Mouse (Mus musculus): ENCODE results near the gene Obsl1. TPM values are rescaled to one million over a fixed set of nuclear protein-coding genes. Genes with fewer than 3 reads are reported as not detected.
A peak's percentile ranks its signal among the peaks of the same experiment; 100 is the strongest.

Gene Obsl1
- total and polyA plus RNA-seq, 2 experiments from 2014 or later = 23.9 to 52.4 TPM

DNA sequence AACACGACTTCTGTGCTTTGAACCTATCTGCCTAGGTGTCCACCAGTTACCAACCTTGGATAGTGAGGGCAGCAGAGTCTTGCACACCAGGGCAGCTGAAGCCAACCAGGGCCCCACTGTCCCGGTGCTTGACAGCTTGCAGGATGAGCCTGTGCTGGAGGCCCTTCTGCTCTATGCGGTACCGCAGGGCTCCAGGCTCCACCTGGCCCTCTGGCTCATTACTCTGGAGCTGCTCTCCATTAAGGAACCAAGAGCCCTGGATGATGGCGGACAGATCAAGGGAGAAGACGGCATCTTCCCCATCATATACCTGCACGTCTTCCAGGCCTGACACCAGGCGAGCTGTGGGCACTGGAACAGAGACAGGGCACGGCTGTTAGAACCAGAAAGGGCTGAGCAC is 4.3 kb downstream of the Obsl1 start:
- Histone ChIP-seq H3K9me3 (ENCODE audit: low read length) (no peaks in the 10 kb centered on the region), H3K4me3 (ENCODE audit: low read length) (no peak overlapping the region), H3K9ac (replicated peaks; ENCODE audit: low read length) (no peak overlapping the region), H3K27me3 (ENCODE audit: insufficient read depth, low read length) (no peaks in the 10 kb centered on the region), H3K4me2 (ENCODE audit: low read depth, low read length) (no peak overlapping the region), H3K4me1 (ENCODE audit: insufficient read depth, low read length) (0 out of 2 replicates have a peak, but pooled peaks cover 11% of the 10 kb centered on the region), H3K27ac (no peak overlapping the region), H3K36me3 (ENCODE audit: insufficient read depth, low read length) (peaks cover 18% of the 10 kb centered on the region; the same call in 1 of the 2 replicates)
- DNase-seq (ENCODE audit: low spot score) (no peak), ATAC-seq (no peak)
- WGBS = 96% methylated on average over 9 of the region's 9 CpGs
- TF ChIP-seq CTCF (IDR thresholded peaks at IDR 0.05; ENCODE audit: low read depth) = no peak

DNA sequence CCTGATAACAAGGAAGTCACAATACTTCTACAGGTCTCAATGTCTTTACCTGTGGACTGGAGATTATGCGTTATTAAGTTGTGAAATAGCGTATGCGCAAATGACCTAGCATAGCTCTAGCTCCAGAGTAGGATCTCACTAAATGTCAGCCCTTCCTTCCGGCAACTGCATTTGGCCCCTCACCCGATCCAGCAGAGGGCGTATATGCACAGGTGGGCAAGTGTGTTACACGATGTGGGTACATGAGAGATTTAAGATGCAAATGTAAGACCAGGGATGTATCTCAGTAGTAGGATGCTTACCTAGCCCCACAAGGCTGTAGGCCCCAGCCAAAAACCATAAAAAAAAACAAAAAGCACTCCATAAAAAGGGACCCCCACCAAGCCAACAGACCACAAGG is 6.8 kb downstream of the Obsl1 start:
- H3K9ac ChIP-seq (replicated peaks; ENCODE audit: low read length) = no peak overlapping the region
- H3K9me3 ChIP-seq (ENCODE audit: low read length) = no peaks in the 10 kb centered on the region
- H3K4me3 ChIP-seq (ENCODE audit: low read length) = no peak overlapping the region
- WGBS = 86% methylated on average over 7 of the region's 7 CpGs
- peaks cover 27% of the 10 kb centered on the region for H3K36me3 ChIP-seq (ENCODE audit: insufficient read depth, low read length)
- H3K27ac ChIP-seq = no peak overlapping the region
- H3K4me2 ChIP-seq (ENCODE audit: low read depth, low read length) = no peak overlapping the region
- 0 out of 2 replicates have a peak, but pooled peaks cover 3% of the 10 kb centered on the region for H3K4me1 ChIP-seq (ENCODE audit: insufficient read depth, low read length)
- H3K27me3 ChIP-seq (ENCODE audit: insufficient read depth, low read length) = no peaks in the 10 kb centered on the region
- DNase-seq (ENCODE audit: low spot score) (no peak), ATAC-seq (no peak)
- peak; percentile 33 for TF ChIP-seq CTCF (IDR thresholded peaks at IDR 0.05; ENCODE audit: low read depth)

DNA sequence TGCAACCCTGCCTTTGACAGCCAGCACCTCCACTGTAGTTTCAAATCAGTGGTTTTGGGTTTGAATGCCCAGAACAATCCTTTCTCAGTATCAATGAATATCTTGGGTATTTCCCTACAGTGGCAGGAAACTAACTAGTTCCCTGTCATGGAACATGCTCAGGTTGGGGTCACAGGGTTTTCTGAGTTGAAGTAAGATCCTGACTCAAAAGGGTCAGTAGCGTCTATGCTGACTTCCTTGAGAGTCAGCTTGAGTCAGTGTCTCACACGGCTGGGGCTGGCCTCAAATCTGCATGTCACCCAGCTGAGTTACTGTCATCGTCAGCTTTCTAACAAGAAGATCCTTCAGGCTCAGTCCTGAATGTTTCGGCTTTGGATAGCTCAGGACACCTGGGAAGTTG is 7.4 kb downstream of the Obsl1 start:
- Histone ChIP-seq H3K4me1 (ENCODE audit: insufficient read depth, low read length) (no peaks in the 10 kb centered on the region), H3K4me2 (ENCODE audit: low read depth, low read length) (no peak overlapping the region), H3K9ac (replicated peaks; ENCODE audit: low read length) (no peak overlapping the region), H3K27ac (no peak overlapping the region), H3K9me3 (ENCODE audit: low read length) (no peaks in the 10 kb centered on the region), H3K36me3 (ENCODE audit: insufficient read depth, low read length) (peaks cover 27% of the 10 kb centered on the region), H3K27me3 (ENCODE audit: insufficient read depth, low read length) (no peaks in the 10 kb centered on the region), H3K4me3 (ENCODE audit: low read length) (no peak overlapping the region)
- DNase-seq (ENCODE audit: low spot score) (no peak), ATAC-seq (no peak)
- WGBS = 91% methylated on average over 4 of the region's 4 CpGs
- no peak for TF ChIP-seq CTCF (IDR thresholded peaks at IDR 0.05; ENCODE audit: low read depth)

DNA sequence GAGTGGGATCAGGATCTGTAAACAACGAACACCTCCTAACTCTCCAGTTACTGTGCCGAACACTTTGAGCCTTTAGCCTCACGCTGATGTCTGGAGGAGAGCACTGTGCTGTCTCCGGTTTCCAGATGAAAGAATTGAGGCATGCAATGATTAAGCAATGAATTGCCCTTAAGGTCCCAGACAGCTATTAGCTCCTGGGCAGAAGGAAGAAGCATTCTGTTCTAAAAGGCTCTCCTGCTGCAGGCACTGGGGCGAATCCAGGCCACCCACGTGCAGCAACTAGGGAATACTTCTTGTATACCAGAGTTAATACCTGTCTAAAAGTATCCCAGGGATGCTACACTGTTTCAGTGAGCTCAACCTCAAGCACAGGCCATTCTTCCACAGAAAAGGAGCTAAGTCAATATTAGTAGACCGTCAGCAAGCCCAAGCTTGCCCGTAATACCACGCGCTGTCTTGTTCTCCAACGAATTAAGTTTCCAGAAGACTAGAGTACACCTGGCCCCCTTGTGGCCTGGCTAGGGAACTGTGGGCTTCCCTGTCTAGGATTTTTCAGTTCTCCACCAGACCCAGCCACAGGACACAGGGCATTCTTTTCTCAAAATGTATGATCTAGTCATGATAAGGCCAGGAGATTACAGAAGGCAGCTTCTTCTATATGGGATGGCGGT is 11.2 kb downstream of the Obsl1 start:
- Histone ChIP-seq H3K36me3 (ENCODE audit: insufficient read depth, low read length) (peaks cover 22% of the 10 kb centered on the region), H3K4me1 (ENCODE audit: insufficient read depth, low read length) (no peaks in the 10 kb centered on the region), H3K9ac (replicated peaks; ENCODE audit: low read length) (no peak overlapping the region), H3K4me2 (ENCODE audit: low read depth, low read length) (no peak overlapping the region), H3K27me3 (ENCODE audit: insufficient read depth, low read length) (no peaks in the 10 kb centered on the region), H3K4me3 (ENCODE audit: low read length) (no peak overlapping the region), H3K27ac (no peak overlapping the region), H3K9me3 (ENCODE audit: low read length) (no peaks in the 10 kb centered on the region)
- peak; percentile 48 for ATAC-seq
- TF ChIP-seq CTCF (IDR thresholded peaks at IDR 0.05; ENCODE audit: low read depth) = peak; percentile 86
- 42% methylated on average over 12 of the region's 12 CpGs for WGBS
- peak; percentile 78 for DNase-seq (ENCODE audit: low spot score)

DNA sequence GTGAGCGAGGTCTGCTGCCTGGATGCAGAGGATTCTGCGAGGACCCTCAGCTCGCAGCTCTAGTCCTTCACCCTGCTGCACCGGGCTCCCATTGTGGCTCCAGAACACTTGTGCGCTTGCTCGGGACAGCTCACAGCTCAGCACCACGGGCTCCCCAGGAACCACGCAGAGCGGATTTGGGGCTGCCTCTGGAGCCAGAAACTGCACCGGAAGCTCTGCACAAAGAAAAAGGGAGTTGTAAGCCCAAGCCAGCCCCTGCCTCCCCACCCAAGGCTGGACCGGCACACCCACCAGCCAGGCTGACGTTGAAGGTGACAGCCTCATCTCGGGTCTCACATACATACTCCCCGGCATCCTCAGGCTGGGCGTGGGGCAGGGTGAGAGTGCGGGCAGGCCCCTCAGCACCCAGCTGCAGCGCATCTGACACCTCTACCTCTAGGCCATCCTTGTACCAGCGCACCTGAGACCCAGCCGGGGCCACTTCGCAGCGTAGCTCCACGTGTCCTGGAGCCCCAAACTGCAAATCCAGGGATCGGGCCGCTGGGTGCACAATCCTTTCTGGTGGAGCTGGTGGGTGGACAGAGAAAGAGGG is 13.6 kb downstream of the Obsl1 start:
- no peaks in the 10 kb centered on the region for H3K4me1 ChIP-seq (ENCODE audit: insufficient read depth, low read length)
- H3K4me3 ChIP-seq (ENCODE audit: low read length) = no peak overlapping the region
- ATAC-seq (no peak), DNase-seq (ENCODE audit: low spot score) (no peak)
- no peaks in the 10 kb centered on the region for H3K9me3 ChIP-seq (ENCODE audit: low read length)
- no peak overlapping the region for H3K9ac ChIP-seq (replicated peaks; ENCODE audit: low read length)
- no peak for TF ChIP-seq CTCF (IDR thresholded peaks at IDR 0.05; ENCODE audit: low read depth)
- no peak overlapping the region for H3K4me2 ChIP-seq (ENCODE audit: low read depth, low read length)
- no peak overlapping the region for H3K27ac ChIP-seq
- H3K36me3 ChIP-seq (ENCODE audit: insufficient read depth, low read length) = peaks cover 10% of the 10 kb centered on the region
- 44% methylated on average over 24 of the region's 24 CpGs for WGBS
- H3K27me3 ChIP-seq (ENCODE audit: insufficient read depth, low read length) = no peaks in the 10 kb centered on the region

DNA sequence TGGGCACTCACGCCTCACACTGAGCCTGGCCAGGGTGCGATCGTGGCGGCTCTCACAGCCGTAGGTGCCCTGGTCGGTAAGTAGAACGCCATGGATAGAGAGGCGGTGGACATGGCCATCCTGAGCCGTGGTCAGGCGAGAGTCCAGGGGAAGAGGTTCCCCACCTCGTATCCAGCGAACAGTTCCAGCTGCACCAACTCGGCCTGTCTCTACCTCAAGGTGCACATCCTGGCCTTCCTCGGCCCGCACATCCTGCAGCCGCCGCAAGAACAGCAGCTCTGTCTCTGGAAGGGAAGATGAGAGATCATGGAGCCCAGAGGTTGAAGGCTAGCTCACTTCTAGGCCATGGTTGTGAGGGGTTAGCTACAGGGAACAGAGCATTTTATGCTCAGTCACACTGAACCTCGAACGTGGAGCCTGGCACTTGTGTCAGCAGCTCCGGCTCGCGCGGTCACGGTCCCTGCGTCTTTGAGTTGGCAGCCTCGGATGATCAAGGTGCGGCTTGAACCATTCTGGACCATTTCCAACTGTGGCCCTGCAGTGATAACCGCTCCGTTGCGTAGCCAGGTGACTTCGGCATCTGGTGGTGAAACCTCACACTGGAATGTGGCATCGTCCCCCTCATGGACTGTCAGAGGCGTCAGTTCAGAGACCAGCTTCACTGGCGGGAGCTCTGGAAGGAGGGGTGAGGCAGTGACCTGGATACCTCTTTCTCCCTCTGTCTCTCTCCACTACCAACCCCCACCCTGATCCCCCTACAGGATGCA is 15.3 kb downstream of the Obsl1 start:
- Histone ChIP-seq H3K4me1 (ENCODE audit: insufficient read depth, low read length) (peaks cover 3% of the 10 kb centered on the region; the same call in 1 of the 2 replicates), H3K27ac (no peak overlapping the region), H3K9ac (replicated peaks; ENCODE audit: low read length) (no peak overlapping the region), H3K36me3 (ENCODE audit: insufficient read depth, low read length) (no peaks in the 10 kb centered on the region; the same call in 1 of the 2 replicates), H3K4me2 (ENCODE audit: low read depth, low read length) (no peak overlapping the region), H3K4me3 (ENCODE audit: low read length) (no peak overlapping the region), H3K27me3 (ENCODE audit: insufficient read depth, low read length) (no peaks in the 10 kb centered on the region), H3K9me3 (ENCODE audit: low read length) (no peaks in the 10 kb centered on the region)
- TF ChIP-seq CTCF (IDR thresholded peaks at IDR 0.05; ENCODE audit: low read depth) = no peak
- no peak for ATAC-seq
- no peak for DNase-seq (ENCODE audit: low spot score)
- 88% methylated on average over 34 of the region's 34 CpGs for WGBS
